Mouse (Mus musculus) adrenal gland (tissue): Measurements from ENCODE around the gene Tbc1d19.

Source experiments
- intact Hi-C: fragments of 180-260 bp; cut with DNase I; formaldehyde crosslinking; loops from one replicate; pipeline ENCODE4 v1.15.1; 2025

Gene Tbc1d19

GRCm38 (mm10) chr5:53947549-53948183 is 138.3 kb downstream of the Tbc1d19 start:
- intact Hi-C loops: no loop called here

GRCm38 (mm10) chr5:53948606-53949266 is 139.3 kb downstream of the Tbc1d19 start:
- intact Hi-C loops: no loop called here

- intact Hi-C loops: no loop called here
Observed at GRCm38 (mm10) chr5:53950189-53950588, 140.8 kb downstream of the Tbc1d19 start.

- intact Hi-C loops: no loop called here
Observed at GRCm38 (mm10) chr5:53953216-53953615, 143.8 kb downstream of the Tbc1d19 start.
